Mouse (Mus musculus) liver, postnatal 0 days (tissue): ENCODE data around the gene Fam118b. TPM values are rescaled to one million over a fixed set of nuclear protein-coding genes. Genes with fewer than 3 reads are reported as not detected.
A peak's percentile ranks its signal among the peaks of the same experiment; 100 is the strongest.

ENCODE experiments used
- ATAC-seq: fragments of 200-750 bp; cut with Nextera tagmentation; 2 replicates; pipeline ENCODE4 v1.8.0; 2017; ENCODE audit warnings: mild to moderate bottlenecking, moderate library complexity
- DNase-seq: peaks from one replicate; pipeline ENCODE4 v3.0.0-alpha.2; 2016
- H3K27ac ChIP-seq: fragments of 300-500 bp; sonication (generic); 2 replicates; pipeline ENCODE4 v1.5.1; 2014; ENCODE audit warnings: antibody characterized with exemption, moderate library complexity, mild to moderate bottlenecking, low read depth
- H3K27me3 ChIP-seq: fragments of 300-500 bp; sonication (generic); 2 replicates; pipeline ENCODE4 v1.6.1; 2014; ENCODE audit warnings: low read length, control low read depth, mixed read lengths; ENCODE audit not compliant: insufficient read depth
- H3K36me3 ChIP-seq: fragments of 300-500 bp; sonication (generic); replicated peaks from 2 replicates; pipeline ENCODE4 v1.6.1; 2014; ENCODE audit warnings: mild to moderate bottlenecking, control low read depth, low read length, moderate library complexity, mixed read lengths; ENCODE audit not compliant: insufficient read depth
- H3K4me1 ChIP-seq: fragments of 300-500 bp; sonication (generic); 2 replicates; pipeline ENCODE4 v1.6.1; 2014; ENCODE audit warnings: antibody characterized with exemption, mild to moderate bottlenecking, control low read depth; ENCODE audit not compliant: insufficient read depth
- H3K4me2 ChIP-seq: fragments of 300-500 bp; sonication (generic); 2 replicates; pipeline ENCODE4 v1.6.1; 2014; ENCODE audit warnings: low read depth, mild to moderate bottlenecking, low read length, moderate library complexity, mixed read lengths
- H3K4me3 ChIP-seq: fragments of 300-500 bp; sonication (generic); 2 replicates; pipeline ENCODE4 v1.5.1; 2014; ENCODE audit warnings: low read depth, low read length
- H3K9ac ChIP-seq: fragments of 300-500 bp; sonication (generic); replicated peaks from 2 replicates; pipeline ENCODE4 v1.6.1; 2014; ENCODE audit warnings: mild to moderate bottlenecking, moderate library complexity
- H3K9me3 ChIP-seq: fragments of 300-500 bp; sonication (generic); 2 replicates; pipeline ENCODE4 v1.6.1; 2016; ENCODE audit warnings: mild to moderate bottlenecking, control low read depth, low read length, mixed read lengths
- CTCF ChIP-seq: sonication (generic); IDR thresholded peaks from 2 replicates; pipeline ENCODE4 v1.5.1; 2016; ENCODE audit warnings: antibody characterized with exemption, low read depth
- EP300 ChIP-seq: IDR thresholded peaks from 2 replicates; pipeline ENCODE4 v1.6.1; 2016; ENCODE audit warnings: antibody characterized with exemption, low read depth, mild to moderate bottlenecking
- WGBS: fragments of 180-500 bp; shearing (Covaris S2); extraction: QIAGEN DNeasy Blood & Tissue Kit; methylation state at CpG from one replicate; pipeline ENCODE4 v1.1.7; 2014; ENCODE audit not compliant: insufficient replicate concordance; 5-methylcytosine and 5-hydroxymethylcytosine counted together
- polyA plus RNA-seq: library from polyadenylated mRNA; unstranded; fragments of >200 nt; fragmentation: Nextera tagmentation; extraction: Ambion mirVana; gene quantifications from 2 replicates; pipeline ENCODE4 v1.2.1, GENCODE M21; 2015

The Fam118b gene
- polyA plus RNA-seq, 1 experiment from 2014 or later, result 9.4 TPM

DNA sequence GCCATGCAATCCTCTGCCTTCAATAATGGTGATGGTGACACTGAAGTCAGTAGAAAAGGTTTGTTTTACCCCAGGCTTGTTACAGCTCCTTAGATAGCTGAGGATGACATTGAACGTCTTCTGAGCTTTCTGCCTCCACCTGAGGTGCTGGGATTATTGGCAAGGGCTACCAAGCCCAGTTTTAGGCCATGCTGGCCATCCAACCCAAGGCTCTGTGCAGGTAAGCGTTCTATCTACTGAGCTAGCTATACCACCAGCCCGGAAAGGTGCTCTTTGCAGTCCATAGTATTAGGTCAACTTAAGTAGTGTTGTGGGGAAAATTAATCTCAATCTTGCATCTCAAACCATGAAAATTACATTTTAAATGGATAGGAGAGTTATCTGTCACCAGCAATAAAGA is 70.0 kb downstream of the Fam118b start:
- Histone ChIP-seq H3K9ac (no peak overlapping the region), H3K4me3 (no peak overlapping the region), H3K9me3 (no peaks in the 10 kb centered on the region), H3K4me2 (peak overlapping the region; percentile 86; the same call in 1 of the 2 replicates), H3K36me3 (no peaks in the 10 kb centered on the region), H3K27ac (no peak overlapping the region), H3K4me1 (peaks cover 18% of the 10 kb centered on the region), H3K27me3 (no peaks in the 10 kb centered on the region)
- DNase-seq (no peak), ATAC-seq (no peak)
- WGBS, result 76% methylated on average over 3 of the region's 3 CpGs
- no peak for TF ChIP-seq CTCF
- no peak for TF ChIP-seq EP300

DNA sequence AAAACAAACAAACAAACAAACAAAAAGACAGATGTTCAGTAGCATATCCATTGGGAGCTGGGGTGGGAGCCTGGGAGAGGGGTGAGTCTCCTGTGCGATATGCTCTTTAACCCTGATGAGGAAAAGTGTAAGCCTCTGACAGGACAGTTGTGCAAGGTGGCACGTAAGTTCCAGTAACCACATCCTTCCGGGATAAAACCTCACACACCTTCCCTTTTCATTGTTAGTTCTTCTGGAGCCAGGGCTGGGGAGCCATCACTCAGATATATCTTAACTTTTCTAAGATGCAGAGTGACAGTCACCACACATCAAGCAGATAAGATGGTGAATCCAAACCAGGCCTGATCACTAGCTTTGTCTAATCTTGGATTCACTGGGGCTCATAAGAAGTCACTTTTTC is 73.6 kb downstream of the Fam118b start:
- no peak overlapping the region for H3K9ac ChIP-seq
- H3K27me3 ChIP-seq, result no peaks in the 10 kb centered on the region
- no peak overlapping the region for H3K4me3 ChIP-seq
- H3K4me2 ChIP-seq, result no peak overlapping the region
- H3K36me3 ChIP-seq, result peaks cover 27% of the 10 kb centered on the region
- H3K4me1 ChIP-seq, result peaks cover 9% of the 10 kb centered on the region
- H3K27ac ChIP-seq, result no peak overlapping the region
- 73% methylated on average over 3 of the region's 3 CpGs for WGBS
- ATAC-seq (no peak), DNase-seq (no peak)
- TF ChIP-seq EP300 (no peak), CTCF (no peak)
- no peaks in the 10 kb centered on the region for H3K9me3 ChIP-seq

DNA sequence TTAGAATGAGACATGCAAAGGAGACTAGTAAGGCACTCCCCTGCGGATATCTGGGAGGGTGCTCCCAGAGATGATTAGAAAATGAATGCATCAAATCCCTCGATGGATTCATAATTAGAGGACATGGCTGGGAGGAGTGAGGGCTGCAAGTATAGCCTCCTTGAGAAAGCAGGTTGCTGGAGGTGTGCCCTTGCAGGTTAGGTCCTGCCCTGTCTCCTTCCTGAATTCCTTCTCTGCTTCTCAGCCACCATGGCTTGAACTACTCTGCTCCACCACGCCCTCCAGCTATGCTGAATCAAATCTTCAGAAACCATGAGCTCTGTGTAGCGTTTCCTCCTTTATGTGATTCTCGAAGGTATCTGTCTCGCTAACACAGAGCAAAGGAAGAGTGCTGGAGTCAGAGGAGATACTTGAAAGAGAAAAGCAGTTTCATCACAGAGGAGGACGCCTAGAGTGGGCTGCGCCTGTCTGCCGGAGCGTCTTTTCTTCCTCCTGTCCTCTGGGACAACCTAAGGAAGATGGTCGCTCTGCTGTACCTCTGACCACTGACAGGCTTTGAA is 74.5 kb downstream of the Fam118b start:
- peaks cover 6% of the 10 kb centered on the region for H3K4me1 ChIP-seq
- no peak overlapping the region for H3K9ac ChIP-seq
- no peak overlapping the region for H3K4me2 ChIP-seq
- no peaks in the 10 kb centered on the region for H3K9me3 ChIP-seq
- DNase-seq, result no peak
- no peak for TF ChIP-seq EP300
- H3K27ac ChIP-seq, result no peak overlapping the region
- H3K27me3 ChIP-seq, result no peaks in the 10 kb centered on the region
- peaks cover 35% of the 10 kb centered on the region for H3K36me3 ChIP-seq
- H3K4me3 ChIP-seq, result no peak overlapping the region
- ATAC-seq, result no peak
- WGBS, result 81% methylated on average over 11 of the region's 11 CpGs

DNA sequence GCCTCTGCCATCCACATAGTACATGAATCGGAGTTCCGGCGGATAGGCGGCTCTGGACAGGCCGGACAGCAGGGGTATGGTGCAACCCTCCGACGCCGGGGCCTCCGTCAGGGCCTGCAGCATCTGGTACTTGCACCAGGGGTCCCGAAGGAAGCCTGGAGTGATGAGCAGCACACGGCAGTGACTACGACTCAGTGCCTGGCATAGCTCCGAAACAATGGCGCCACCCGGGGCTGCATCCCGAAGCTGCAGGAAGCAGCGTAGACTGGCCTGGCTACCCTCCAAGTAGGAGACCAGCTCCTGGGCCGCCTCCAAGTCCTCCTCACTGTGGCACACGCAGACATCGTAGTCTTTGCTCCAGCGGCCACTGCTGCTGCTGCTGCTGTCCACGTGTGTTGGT is 78.9 kb downstream of the Fam118b start:
- no peak for ATAC-seq

DNA sequence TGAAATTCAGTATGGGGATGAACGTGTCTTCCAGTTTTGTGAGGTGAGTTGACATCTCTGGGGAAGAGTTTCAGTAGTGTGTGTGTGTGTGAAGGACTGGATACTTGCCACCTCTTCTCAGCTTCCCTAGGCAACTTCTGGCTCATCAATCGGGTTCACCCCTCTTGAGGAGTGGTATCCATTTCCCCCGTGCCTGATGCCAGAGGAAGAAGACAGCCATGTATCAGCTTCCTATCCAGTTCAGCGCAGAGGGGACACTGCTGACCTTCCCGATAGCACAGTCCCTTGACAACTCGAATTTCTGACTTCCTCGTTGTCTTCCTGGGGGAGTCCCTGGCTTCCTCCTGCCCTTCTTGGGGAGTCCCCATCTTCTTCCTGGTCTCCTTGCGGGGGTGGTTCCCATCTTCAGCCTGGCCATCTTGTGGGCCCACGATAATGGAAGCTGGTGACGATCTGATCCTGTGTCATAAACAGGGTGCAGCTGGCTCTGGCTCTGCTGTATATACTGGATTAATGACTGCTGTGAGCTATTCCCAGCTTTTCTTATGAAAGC is 80.2 kb downstream of the Fam118b start:
- Histone ChIP-seq H3K27ac (no peak overlapping the region), H3K9ac (no peak overlapping the region), H3K9me3 (no peaks in the 10 kb centered on the region), H3K27me3 (no peaks in the 10 kb centered on the region), H3K36me3 (peaks cover 51% of the 10 kb centered on the region), H3K4me3 (no peak overlapping the region), H3K4me2 (no peak overlapping the region), H3K4me1 (peaks cover 7% of the 10 kb centered on the region; the same call in 1 of the 2 replicates)
- DNase-seq (no peak), ATAC-seq (no peak)
- TF ChIP-seq CTCF (no peak), EP300 (no peak)
- 68% methylated on average over 10 of the region's 10 CpGs for WGBS

More for the DNA sequence above, 78.9 kb downstream of the Fam118b start:
- peak; percentile 22 for DNase-seq
- H3K4me1 ChIP-seq, result peaks cover 2% of the 10 kb centered on the region; the same call in 1 of the 2 replicates
- no peak overlapping the region for H3K27ac ChIP-seq
- no peak overlapping the region for H3K4me2 ChIP-seq
- H3K27me3 ChIP-seq, result no peaks in the 10 kb centered on the region
- H3K4me3 ChIP-seq, result no peak overlapping the region
- 0 out of 2 replicates have a peak, but pooled peaks have one; percentile 8 for TF ChIP-seq CTCF
- TF ChIP-seq EP300, result no peak
- H3K9me3 ChIP-seq, result no peaks in the 10 kb centered on the region
- WGBS, result 85% methylated on average over 22 of the region's 22 CpGs
- H3K9ac ChIP-seq, result no peak overlapping the region
- H3K36me3 ChIP-seq, result peaks cover 51% of the 10 kb centered on the region

DNA sequence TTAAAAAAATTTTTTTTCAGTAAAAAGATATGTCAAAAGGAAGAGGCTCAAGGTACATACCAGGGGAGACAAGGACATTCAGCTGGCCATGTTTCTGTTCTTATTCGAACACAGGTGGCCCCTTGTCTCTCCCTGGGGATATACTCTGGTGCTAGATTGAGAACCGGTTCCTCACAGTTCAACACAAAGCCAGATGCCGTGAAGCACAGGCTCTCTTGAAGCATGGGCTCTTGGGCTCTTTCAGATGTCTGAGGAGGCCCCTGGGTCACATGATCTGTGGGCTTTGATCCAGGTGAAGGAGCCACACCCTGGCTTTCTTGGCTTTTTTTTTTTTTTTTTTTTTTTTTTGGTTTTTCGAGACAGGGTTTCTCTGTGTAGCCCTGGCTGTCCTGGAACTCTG is 81.2 kb downstream of the Fam118b start:
- H3K4me1 ChIP-seq, result peaks cover 7% of the 10 kb centered on the region; the same call in 1 of the 2 replicates
- no peak overlapping the region for H3K9ac ChIP-seq
- H3K9me3 ChIP-seq, result no peaks in the 10 kb centered on the region
- no peaks in the 10 kb centered on the region for H3K27me3 ChIP-seq
- DNase-seq (peak; percentile 21), ATAC-seq (no peak)
- H3K4me2 ChIP-seq, result no peak overlapping the region
- no peak overlapping the region for H3K27ac ChIP-seq
- TF ChIP-seq EP300 (no peak), CTCF (no peak)
- 72% methylated on average over 4 of the region's 4 CpGs for WGBS
- no peak overlapping the region for H3K4me3 ChIP-seq
- H3K36me3 ChIP-seq, result peaks cover 48% of the 10 kb centered on the region
